Mouse (Mus musculus) MEL (cell line): ENCODE data around the gene Krt75.

Source experiments
- CTCF ChIP-seq, 3 experiments: IDR thresholded peaks in 2 of 3; conservative IDR thresholded peaks in 1 of 3; 2 replicates each; pipeline ENCODE4 v1.5.1; 2011 to 2012; ENCODE audit warnings: low read length in 3 of 3, low read depth in 2 of 3, mild to moderate bottlenecking in 2 of 3, improper control_type of control experiment in 1 of 3, inconsistent platforms in 1 of 3, mixed read lengths in 1 of 3, moderate library complexity in 1 of 3; ENCODE audit not compliant: control insufficient read depth in 1 of 3, insufficient read depth in 1 of 3, poor library complexity in 1 of 3, severe bottlenecking in 1 of 3
- E2F4 ChIP-seq: IDR thresholded peaks from 2 replicates; pipeline ENCODE4 v1.6.1; 2011; ENCODE audit warnings: low read depth, low read length, improper control_type of control experiment, borderline replicate concordance
- ELF1 ChIP-seq: IDR thresholded peaks from 2 replicates; pipeline ENCODE4 v1.6.1; 2014; ENCODE audit warnings: low read depth, mild to moderate bottlenecking, inconsistent platforms, low read length, improper control_type of control experiment, moderate library complexity
- GATA1 ChIP-seq: IDR thresholded peaks from 2 replicates; pipeline ENCODE4 v1.6.1; 2011; ENCODE audit warnings: low read depth, low read length, improper control_type of control experiment
- JUND ChIP-seq: IDR thresholded peaks from 2 replicates; pipeline ENCODE4 v1.6.1; 2011; ENCODE audit warnings: low read depth, mild to moderate bottlenecking, improper control_type of control experiment, low read length
- MAFK ChIP-seq: IDR thresholded peaks from 2 replicates; pipeline ENCODE4 v1.6.1; 2011; ENCODE audit warnings: low read depth, mild to moderate bottlenecking, low read length, improper control_type of control experiment, borderline replicate concordance
- MEF2A ChIP-seq: IDR thresholded peaks from 2 replicates; pipeline ENCODE4 v1.6.1; 2014; ENCODE audit warnings: low read depth, mild to moderate bottlenecking, inconsistent platforms, low read length, improper control_type of control experiment; ENCODE audit not compliant: poor library complexity, insufficient replicate concordance, severe bottlenecking; ENCODE audit errors: extremely low read depth
- UBTF ChIP-seq: IDR thresholded peaks from 2 replicates; pipeline ENCODE4 v1.6.1; 2012; ENCODE audit warnings: low read depth, mild to moderate bottlenecking, inconsistent platforms, low read length, improper control_type of control experiment, moderate library complexity, borderline replicate concordance; ENCODE audit not compliant: insufficient read depth
- USF2 ChIP-seq, 2 experiments: IDR thresholded peaks; 2 replicates each; pipeline ENCODE4 v1.6.1; 2011 to 2012; ENCODE audit warnings: improper control_type of control experiment in 2 of 2, low read length in 2 of 2, borderline replicate concordance in 1 of 2, inconsistent platforms in 1 of 2, low read depth in 1 of 2, mild to moderate bottlenecking in 1 of 2; ENCODE audit not compliant: insufficient read depth in 1 of 2

DNA sequence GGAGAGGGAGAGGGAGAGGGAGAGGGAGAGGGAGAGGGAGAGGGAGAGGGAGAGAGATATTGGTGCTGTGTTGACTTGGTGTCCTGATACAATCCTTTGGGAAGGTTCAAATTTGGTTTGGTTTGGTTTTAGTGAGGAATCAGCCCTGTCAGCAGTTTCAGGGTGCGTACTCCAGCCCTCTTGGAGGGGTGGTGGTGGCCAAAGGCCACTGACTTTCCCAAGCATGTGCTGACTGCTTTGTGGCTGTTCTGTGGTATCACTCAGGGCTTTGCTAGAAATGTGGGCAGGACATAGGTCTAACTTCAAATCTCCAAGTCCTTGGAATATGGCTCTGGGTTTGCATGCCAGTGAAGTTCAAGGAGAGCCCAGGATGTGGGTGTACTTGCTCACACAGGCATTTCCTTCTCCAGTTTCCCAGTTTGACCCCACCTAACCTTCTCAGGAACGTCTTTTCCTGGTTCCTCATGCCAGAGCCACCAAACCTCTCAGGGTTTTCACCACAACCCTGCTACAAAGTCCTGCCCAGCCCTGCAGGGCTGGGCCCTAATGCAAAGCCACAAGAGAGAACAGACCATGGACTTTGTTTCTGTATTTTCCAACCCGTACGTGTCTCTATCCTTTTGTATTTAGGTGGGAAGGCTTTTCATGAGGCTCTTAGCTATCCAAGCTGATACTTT is 51.0 kb downstream of the Krt75 start:
- no peak for TF ChIP-seq CTCF (IDR thresholded peaks at IDR 0.05 in 2 of 3, conservative IDR thresholded peaks at IDR 0.05 in 1 of 3; ENCODE audit: control insufficient read depth in 1 of 3, insufficient read depth in 1 of 3, low read depth in 2 of 3, low read length in 3 of 3, poor library complexity in 1 of 3, severe bottlenecking in 1 of 3)
- TF ChIP-seq MAFK = no peak
- no peak for TF ChIP-seq MEF2A
- TF ChIP-seq JUND = no peak
- no peak for TF ChIP-seq USF2 (IDR thresholded peaks at IDR 0.05; ENCODE audit: borderline replicate concordance in 1 of 2, insufficient read depth in 1 of 2, low read depth in 1 of 2, low read length in 2 of 2)
- no peak for TF ChIP-seq E2F4
- TF ChIP-seq GATA1 = no peak
- no peak for TF ChIP-seq ELF1
- no peak for TF ChIP-seq UBTF
